Mouse (Mus musculus): ENCODE results near the gene Mcam.
"Not testable (repeated sequence)": the region's sequence is repeated elsewhere in the genome, so short reads cannot be mapped to it uniquely, and the experiment has no call there.

DNA sequence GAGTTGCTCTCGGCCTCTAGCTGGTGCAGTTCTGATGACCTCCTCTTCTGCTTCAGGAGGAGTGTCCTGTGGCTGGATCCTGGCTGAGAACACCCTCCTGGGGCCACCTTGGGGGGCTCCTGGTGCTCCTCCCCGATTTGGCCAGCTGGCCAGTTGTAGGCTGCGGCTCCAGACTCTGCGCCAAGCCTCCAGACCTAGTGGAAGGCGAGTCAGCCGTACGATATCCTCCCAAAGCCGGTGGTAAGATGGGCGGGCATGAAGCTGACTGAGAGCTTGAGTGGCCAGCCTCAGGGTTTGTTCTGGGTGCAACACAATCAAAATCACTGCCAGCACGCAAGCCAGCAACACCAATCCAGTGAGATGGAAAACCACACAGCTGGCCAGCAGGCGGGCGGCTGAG, 22.4 kb upstream of the Mcam start:
- not testable (repeated sequence) for TF ChIP-seq TAL1, GATA1 (IDR thresholded peaks at IDR 0.05; ENCODE audit: low read length)

Data from erythroblast, embryonic 14.5 days (primary cell).